Mouse (Mus musculus) 416B (cell line): ENCODE data around the gene Mrps27.

ENCODE experiments used
- DNase-seq: peaks from one replicate; pipeline ENCODE4 v3.0.0; 2011; ENCODE audit warnings: low read depth

The Mrps27 gene

DNA sequence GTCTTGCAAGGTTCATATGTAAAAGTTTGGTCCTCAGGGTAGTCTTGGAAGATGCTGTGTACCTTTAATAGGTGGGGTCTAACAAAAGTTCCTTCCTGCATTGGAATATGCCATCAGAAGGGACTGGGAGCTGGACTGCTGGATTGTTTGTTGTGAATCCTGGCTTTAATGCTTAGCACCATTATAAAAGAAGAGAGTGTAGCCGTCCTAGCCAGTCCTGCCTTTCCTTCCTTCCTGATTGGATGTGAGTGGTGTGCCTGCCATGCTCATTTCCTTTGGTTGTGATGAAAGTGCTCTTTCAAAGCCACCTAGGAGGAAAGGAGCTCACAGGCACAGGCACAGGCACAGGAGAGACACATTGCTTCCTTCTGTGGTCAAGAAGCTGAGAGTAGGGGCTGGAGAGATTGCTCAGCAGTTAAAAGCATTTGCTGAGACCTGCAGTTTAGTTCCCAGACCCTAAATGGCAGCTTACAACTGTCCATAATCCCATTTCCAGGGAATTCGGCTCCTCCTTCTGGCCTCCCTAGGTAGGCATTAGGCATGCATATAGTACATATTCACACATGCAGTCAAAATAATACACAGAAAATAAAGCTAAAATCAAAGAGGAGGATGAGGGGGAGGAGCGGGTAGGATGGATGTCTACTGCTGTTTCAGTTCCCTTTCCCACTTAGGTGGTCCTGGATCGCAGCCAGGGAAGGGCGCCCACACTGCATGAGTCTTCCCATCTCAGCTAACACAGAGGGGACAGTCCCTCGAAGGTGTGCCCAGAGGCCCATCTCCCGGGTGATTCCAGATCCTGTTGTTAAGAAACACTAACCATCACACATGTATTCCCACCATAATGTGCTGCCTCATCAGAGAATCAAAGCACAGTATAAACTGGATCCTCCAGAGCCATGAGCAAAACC lies 43.6 kb downstream of the Mrps27 start:
- DNase-seq, result peak; percentile 63

DNA sequence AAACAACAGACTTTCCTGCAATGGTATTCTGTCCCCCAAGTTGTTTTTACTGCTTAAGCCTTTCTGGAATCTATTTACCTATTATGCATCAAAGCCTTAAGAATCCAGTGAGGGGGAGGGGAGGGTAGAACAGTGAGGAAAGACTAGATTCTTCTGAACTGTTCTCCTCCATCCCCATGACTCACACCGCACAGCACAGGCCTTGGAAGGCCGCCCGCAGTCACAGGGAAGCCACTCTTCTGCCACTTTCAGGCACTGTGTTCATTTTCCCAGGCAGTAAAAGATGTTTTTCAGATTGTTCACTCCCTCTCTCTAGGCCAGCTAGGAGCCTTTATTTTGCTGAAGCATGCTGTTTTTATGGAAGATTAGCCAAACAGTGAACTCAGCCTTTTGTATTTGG lies 46.8 kb downstream of the Mrps27 start:
- DNase-seq, result no peak

DNA sequence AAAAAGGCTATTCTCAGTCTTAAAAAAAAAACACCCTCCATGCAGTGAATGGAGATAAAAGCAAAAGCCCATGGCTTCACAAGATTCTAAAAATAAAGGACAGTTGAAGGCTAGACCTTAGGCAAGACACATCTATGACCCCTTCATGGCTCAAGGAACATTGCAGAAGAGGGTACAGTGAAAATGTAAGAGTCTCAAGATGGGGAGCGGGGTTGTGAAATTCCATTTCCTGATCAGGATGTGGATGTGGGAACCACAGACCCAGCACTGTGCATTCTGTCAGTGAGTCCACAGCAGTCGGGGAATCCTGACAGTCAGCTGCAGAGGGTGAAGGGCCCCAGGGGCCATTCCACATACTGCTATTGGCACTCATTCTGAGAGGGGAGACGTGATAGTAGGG lies 48.5 kb downstream of the Mrps27 start:
- peak; percentile 66 for DNase-seq

DNA sequence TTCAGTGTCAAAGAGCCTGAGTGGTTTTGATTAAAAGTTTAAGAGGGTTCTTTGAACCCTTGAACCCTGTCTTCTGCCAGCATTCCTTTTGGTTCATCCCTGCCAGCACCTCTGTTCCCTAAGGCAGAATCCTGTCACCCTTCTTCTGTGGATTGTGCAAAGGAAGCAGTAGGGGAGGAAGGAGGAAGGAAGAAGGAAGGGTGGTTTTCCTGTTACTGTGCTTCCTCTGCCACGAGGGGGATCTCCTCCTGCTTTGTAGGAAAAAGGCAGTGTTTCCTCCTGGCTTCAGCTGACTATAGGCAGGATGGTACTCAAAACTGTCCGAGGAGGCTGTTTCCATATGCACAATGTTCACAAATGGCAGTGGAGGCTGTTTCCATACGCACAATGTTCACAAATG lies 50.1 kb downstream of the Mrps27 start:
- no peak for DNase-seq

DNA sequence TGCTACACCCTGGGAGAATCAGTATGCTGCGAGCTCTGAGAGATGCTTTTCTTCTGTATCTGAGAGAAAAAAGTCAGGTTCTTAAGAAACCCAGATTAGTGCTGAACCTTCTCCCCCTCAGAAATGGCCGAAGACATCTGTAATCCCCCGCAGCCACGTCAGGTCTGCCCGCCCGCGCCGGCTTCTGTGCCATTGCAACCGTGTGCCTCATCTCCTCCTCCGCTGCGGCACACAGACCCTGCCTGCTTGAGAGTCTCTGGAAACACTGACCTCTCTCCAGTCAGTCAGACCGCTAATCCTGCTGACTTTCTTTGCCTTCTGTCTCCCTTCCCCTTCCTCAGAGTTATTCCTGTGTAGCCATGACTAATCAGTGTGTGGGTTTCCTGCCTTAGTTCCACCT lies 50.9 kb downstream of the Mrps27 start:
- no peak for DNase-seq

DNA sequence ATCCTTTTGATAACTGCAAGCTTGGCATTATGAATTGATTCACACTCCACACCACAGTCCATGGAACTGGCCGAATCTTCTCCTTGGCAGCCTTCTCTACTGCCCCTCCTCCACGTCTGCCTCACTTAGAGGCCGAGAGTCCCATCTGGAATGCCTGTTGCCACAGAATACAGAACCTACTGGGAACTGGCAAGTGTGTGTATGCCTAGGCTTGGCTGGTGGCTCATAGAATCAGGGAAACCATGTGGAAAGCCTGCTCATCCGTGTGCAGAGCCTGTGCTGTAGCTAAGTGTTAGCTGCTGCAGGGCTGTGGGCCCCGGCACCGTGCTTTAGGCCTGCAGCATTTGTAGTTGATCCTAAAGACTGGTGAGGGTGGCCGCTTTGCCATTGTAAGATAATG lies 52.6 kb downstream of the Mrps27 start:
- no peak for DNase-seq

DNA sequence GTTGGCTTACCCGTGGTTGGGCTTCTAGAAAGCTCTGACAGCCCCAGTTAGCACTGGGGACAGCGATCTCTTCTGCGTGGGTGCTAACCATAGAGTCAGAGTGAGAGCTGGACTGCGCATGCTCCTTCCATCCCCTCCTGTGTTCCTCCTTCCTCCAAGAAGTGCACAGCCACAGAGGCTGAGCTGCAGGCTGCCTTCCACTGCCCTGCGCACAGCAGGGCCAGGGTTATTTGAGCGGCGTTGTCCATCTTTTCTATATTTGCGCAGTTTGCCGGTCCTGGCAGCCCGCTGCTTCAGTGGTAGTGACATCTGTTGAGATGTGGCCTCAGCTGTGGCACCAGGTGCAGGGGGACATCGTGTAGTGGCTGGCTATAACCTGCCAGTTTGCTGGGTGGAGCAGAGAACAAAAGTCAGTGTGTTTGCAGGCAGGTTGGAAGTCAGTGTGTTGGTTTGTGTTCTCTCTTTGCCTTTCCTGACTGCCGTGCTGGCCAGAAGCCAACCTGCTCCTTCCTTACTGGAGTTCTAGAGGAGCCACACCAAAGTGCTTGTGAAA lies 53.6 kb downstream of the Mrps27 start:
- no peak for DNase-seq

DNA sequence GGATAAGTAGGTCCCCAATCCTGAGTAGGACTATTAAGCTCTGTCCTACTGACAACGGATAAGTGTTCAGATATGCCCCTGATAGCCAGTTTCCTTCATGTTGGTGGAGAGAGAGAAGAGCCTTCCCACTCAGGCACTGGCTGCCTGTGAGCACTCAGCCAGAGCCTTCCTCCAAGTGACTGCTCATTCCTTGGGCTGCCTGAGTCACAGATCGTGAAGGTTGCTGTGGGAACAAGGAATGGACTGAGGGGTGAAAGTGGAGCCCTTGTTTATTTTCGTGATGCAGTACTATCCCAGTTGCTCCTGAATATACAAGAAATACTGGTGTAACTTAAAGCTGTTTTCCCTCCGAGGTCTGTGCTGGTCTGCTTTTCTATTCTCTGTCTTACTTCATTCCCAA lies 54.8 kb downstream of the Mrps27 start:
- no peak for DNase-seq

DNA sequence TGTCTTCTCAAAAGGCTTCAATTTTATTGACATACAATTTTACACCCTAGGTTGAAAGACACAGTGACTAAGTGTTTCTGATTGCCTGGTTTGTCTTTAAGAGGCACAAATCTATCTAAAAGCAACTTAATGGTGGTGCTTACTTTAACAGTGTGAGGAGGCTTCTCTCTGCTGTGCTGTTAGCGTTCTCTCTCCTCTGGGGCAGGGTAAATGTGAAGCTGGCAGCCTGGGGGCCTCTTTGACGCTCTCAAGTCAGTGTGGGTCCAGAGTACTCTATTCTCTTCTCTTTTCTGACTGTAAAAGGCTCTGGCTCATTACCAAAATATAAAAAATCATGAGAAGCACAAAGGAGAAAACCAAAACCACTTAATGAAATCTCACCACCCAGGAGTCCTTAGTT lies 64.6 kb downstream of the Mrps27 start:
- no peak for DNase-seq

DNA sequence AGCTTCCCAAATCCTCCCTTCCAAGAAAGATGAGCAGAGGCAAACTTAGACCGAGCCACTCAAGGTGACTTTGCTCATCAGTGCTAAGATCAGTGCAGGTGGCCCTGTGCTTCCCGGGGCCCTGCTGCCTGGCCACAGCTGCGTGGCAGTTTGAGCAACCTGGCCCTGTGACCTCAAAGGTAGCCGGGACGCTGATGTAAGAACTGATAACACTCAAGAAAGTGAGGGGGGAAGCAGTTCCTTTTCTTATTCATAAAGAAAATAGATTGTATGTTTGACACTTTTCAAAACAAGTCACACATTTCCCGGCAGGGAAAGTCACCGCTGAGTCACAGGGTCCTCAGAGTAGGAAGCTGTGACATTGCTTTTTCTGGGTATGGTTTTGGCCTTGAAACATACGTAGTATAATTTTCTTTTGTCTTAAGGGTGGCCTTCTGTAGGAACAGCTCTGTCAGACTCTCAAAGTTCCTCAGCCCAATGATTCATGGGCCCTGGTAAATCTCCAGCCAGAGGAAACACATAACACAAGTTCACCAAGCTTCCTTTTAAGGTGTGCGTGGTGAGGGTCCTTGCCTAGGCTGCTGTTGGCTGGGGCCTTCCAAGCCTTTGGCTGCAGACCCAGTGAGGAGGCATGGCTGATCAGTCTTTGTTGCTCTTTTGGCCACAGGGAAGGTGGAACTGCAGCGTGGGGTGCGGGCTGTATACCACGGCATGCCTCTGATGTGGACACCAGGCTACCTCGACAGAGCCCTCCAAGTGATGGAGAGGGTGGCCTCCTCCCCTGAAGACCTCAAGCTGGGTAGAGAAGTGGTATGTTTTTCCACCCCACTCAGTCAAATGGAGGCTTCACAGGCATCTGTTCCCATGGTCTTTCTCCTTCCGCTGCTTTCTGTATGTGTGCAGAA lies 66.3 kb downstream of the Mrps27 start:
- DNase-seq, result peak; percentile 81

DNA sequence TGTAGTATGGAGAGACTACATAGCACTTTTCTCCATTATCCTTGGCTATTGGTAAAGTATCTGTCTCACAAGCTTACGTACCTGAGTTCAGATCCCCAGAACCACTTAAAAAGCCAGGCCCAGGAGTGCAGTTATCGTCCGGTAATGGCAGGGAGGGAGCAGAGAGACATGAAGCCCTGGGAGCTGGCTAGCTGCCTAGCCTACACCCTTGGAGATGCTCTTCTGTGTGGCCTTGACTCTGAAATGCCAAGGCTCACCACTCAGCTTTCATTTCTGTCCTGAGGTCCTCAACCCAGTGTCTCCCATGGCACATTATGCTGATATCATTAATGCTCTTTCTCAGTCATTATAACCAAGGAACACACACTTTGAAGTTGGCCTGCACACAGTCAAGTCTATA lies 67.2 kb downstream of the Mrps27 start:
- DNase-seq, result no peak

DNA sequence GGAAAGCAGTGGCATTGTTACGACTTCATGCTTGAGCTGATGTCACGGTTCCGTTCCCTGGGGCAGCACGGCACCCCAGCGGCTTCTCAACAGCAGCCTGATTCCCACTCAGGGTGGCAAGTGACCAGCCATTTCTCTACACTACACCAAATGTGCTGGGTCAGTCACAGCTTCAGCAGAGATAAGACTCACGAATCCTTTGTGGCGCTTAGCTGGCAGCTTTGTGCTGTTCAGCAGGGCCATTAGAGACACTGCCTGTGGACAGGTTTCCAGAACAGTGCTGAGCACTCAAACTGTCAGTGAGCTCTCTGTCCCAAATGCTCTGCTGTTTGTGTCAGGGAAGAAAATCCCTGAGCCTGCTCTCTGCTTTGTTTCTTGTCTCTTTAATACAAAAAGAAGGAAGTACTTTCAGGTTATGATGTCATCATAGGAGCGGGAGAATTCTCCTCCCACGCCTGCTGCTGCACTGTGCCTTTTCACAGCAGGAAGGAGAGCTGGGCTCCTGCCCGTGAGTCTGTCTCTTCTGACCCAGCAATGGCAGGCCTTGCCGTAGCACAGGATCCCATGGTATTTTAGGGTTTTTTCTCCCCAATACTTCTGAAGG lies 68.0 kb downstream of the Mrps27 start:
- peak; percentile 71 for DNase-seq

DNA sequence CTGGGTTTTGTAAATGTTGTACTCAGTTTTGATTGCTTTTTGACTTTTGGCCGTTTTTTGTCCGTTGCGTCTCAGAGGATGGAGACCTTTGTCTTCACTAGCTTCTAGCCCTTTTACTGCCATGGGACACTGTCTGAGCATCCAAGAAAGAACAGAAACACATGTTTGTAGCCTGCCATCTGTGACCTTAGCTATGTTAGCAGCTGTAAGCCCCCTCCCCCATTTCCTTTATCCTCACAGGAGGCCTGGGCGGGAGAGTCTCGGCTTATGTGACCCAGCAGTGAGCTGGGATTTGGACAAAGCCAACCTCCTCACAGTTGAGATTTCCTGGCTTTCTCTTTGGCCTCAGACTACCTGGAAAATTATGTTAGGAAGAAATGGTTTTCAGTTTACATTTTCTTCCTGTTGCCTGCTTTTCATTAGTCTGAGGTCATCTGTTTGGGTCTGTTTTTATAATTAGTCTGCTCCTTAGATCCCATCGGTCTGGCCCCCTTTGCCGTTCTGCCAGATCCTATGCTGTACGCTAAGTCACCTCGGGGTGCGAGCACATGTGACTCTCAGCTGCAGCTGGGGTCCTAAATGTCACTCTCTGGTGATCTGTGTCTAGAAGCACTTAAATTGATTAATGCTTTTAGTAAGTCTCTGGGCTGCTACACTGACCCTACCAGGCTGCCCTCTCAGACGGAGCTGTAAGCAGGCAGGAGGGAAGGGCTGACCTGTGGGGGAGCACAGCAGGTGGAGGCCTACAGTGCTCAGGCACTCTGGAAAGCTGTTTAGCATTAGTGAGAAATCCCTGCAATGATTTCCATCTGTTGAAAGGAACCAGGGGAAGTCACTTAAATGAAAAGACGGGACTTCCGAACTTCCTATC lies 69.1 kb downstream of the Mrps27 start:
- DNase-seq, result no peak

DNA sequence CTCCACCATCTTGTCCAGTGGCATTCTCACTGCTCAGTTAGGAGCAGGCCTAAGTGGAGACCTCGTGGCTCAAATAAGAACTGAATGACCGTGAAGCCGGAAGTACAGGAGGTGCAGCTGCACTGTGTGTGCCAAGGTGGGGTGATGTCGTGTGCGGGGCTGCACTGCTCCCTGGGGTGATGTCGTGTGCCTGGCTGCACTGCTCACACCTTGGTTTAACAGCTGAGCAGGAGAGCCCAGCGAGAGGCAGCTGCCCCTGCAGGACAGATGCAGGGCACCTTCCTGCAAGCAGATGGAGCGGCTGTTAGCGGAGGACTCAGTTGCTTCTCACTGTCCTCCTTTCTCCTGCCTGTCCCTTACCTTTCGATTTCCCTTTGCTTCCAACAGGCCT lies 69.8 kb downstream of the Mrps27 start:
- DNase-seq, result no peak

DNA sequence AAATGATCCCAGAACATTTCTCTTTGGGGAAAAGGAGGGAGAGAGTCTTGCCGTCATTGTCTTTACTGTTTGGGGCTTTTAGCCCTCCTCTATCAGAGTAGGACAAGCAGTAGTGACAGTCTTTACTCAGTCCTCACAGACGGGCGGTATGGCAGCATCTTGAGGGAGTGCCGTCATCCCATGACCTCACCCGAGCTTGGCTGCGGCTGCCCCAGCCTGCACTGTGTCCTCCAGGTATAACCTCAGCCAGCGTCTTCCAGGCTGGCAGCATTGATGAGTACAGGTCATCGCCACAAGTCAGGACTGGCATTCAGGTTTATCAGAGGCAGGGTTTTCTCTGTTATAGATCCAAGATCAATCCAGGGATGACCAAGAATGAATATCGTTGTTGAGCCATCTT lies 72.0 kb downstream of the Mrps27 start:
- no peak for DNase-seq

DNA sequence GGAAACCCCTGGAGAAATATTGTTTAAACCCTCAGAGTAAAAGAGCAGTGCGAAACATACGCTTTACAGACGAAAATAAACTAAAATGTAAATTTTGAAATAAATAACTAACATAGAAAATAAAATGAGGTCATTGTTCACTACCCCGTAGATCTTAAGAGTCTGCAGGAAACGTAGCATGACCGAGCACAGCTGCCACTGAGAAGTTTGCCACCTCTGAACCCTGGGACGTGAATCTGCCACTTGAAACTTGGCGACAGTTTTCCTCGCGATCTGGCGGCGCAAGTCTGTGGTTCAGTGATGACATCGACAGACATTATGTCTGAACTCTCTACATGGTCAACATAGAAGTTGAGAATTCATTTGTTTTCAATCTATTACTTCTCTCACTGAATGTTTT lies 79.0 kb downstream of the Mrps27 start:
- DNase-seq, result no peak

DNA sequence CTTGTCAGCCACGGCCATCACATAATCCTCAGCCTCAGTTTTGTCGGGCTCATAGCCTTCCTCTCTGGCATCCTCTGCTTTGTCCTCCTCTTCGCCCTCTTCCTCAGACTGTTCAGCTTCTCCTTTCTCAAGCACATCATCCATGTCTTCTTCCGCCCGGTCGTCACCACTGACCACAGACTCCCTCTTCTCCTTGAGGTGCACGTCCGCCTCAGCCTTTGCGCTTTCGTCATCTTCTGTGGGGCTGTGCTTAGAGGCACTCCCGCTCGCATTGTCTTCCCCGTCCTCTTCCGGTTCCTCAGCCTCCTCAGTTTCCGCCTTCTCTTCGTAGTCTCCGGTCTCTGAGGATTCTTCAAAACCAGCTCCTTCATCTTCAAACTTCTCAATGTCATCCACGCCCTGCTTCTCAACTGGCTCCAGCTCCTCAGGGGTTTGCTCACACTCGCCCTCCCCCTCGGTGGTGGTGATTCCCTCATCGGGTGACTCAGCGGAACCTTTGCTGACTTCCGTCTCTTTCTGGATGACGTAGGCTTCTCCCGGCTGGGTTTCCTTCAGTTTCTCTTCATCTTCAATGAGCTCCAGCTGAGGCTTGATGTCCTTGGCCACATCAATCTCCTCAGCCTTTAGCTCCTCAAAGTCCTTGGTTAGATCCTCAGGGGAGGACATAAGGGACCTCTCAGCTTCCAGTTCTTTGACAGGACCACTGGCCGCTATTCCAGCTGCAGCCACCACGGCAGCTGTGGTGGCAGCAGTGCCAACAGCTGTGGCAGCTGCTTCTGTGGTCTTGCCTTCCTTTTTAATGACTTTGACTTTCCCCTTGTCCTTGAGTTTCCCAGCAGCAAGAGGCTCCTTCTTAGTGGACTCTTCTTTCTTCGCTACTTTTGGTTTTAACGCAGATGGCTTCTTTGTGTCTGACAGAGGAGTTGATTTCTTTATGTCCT lies 88.8 kb downstream of the Mrps27 start:
- DNase-seq, result peak; percentile 20

DNA sequence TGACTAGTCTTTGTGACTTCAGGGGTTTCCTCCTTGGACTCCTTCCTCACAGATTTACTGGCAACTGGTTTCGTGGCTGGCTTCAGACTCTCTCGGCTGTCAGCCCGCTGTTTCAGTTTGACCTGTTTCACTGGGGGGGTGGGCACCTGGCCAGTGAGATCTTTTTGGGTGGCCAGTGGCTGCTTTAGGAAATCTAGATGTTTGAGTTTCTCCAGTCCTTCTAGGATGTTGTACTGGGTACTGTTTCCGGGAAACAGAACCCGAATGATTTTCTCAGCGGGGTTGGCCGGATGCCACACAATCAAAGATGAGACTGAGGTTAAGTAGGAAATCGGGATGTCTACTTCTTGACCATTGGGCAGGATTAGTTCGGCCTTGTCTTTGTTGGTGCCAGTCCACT lies 89.9 kb downstream of the Mrps27 start:
- no peak for DNase-seq

DNA sequence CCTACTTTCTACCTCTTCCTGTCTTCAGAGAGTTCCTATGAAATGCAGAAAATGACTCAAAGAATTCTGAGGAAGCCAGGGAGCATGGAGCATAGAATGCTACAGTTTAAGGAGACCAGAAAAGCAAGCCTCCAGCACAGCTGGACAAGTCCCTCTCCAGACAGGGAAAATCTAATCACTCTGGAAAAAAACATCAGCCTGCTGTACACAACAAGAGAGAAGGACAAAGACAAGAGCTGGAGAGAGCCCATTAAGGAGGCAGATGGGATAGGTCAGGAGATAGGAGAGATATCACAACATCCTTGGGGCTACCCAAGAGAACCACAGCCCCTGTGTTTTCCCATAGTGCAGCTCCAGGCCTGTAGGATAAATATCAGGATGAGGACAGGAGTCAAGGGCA lies 92.5 kb downstream of the Mrps27 start:
- no peak for DNase-seq

DNA sequence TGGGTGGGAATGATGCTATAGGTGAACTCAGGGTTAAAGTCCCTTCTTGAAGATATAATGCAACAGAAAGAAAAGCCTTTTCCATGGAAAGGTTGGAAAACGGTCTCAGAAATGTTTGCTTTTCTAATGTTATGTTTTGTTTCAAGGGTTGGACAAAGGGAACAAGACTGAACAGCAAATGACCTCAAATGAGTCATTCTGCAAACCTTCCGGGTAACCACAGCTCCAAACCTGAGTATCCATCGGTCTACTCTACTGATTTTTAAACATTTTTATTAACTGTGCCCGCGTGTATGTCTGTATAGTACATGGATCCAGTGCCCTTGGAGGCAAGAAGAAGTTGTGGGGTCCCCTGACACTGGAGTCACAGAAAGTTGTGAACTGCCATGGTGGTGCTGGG lies 94.8 kb downstream of the Mrps27 start:
- peak; percentile 12 for DNase-seq
